Mouse (Mus musculus) MEL (cell line): ENCODE results near the gene Ccdc187.

Source experiments
- CTCF ChIP-seq, 3 experiments: IDR thresholded peaks in 2 of 3; conservative IDR thresholded peaks in 1 of 3; 2 replicates each; pipeline ENCODE4 v1.5.1; 2011 to 2012; ENCODE audit warnings: low read length in 3 of 3, low read depth in 2 of 3, mild to moderate bottlenecking in 2 of 3, improper control_type of control experiment in 1 of 3, inconsistent platforms in 1 of 3, mixed read lengths in 1 of 3, moderate library complexity in 1 of 3; ENCODE audit not compliant: control insufficient read depth in 1 of 3, insufficient read depth in 1 of 3, poor library complexity in 1 of 3, severe bottlenecking in 1 of 3
- EP300 ChIP-seq, 2 experiments: IDR thresholded peaks; 2 replicates each; pipeline ENCODE4 v1.6.1; 2011; ENCODE audit warnings: improper control_type of control experiment in 2 of 2, low read length in 2 of 2, low read depth in 1 of 2, mild to moderate bottlenecking in 1 of 2
- ETS1 ChIP-seq: IDR thresholded peaks from 2 replicates; pipeline ENCODE4 v1.6.1; 2012; ENCODE audit warnings: low read depth, mild to moderate bottlenecking, inconsistent platforms, low read length, improper control_type of control experiment, moderate library complexity
- HCFC1 ChIP-seq: IDR thresholded peaks from 2 replicates; pipeline ENCODE4 v1.6.1; 2012; ENCODE audit warnings: low read depth, mild to moderate bottlenecking, inconsistent platforms, low read length, improper control_type of control experiment, moderate library complexity
- KAT2A ChIP-seq: conservative IDR thresholded peaks from 2 replicates; pipeline ENCODE4 v1.6.1; 2012; ENCODE audit warnings: low read depth, low read length, improper control_type of control experiment, inconsistent platforms
- MAX ChIP-seq: IDR thresholded peaks from 2 replicates; pipeline ENCODE4 v1.6.1; 2011; ENCODE audit warnings: low read length, improper control_type of control experiment
- POLR2A ChIP-seq, 2 experiments: IDR thresholded peaks; 2 replicates each; pipeline ENCODE4 v1.6.1; 2011 to 2012; ENCODE audit warnings: low read length in 2 of 2, mild to moderate bottlenecking in 2 of 2, control low read depth in 1 of 2, improper control_type of control experiment in 1 of 2, low read depth in 1 of 2, moderate library complexity in 1 of 2; ENCODE audit not compliant: control insufficient read depth in 1 of 2, insufficient read depth in 1 of 2, poor library complexity in 1 of 2
- POLR2AphosphoS2 ChIP-seq: IDR thresholded peaks from 2 replicates; pipeline ENCODE4 v1.6.1; 2011; ENCODE audit warnings: low read length, improper control_type of control experiment
- RCOR1 ChIP-seq: IDR thresholded peaks from 2 replicates; pipeline ENCODE4 v1.6.1; 2012; ENCODE audit warnings: low read depth, mild to moderate bottlenecking, inconsistent platforms, low read length, improper control_type of control experiment
- SMC3 ChIP-seq: IDR thresholded peaks from 2 replicates; pipeline ENCODE4 v1.6.1; 2011; ENCODE audit warnings: low read depth, low read length, improper control_type of control experiment
- TCF12 ChIP-seq: IDR thresholded peaks from 2 replicates; pipeline ENCODE4 v1.6.1; 2014; ENCODE audit warnings: low read depth, mild to moderate bottlenecking, inconsistent platforms, low read length, improper control_type of control experiment, moderate library complexity
- ZC3H11A ChIP-seq: IDR thresholded peaks from 2 replicates; pipeline ENCODE4 v1.6.1; 2012; ENCODE audit warnings: low read depth, mild to moderate bottlenecking, inconsistent platforms, low read length, improper control_type of control experiment
- ZKSCAN1 ChIP-seq: IDR thresholded peaks from 2 replicates; pipeline ENCODE4 v1.6.1; 2012; ENCODE audit warnings: low read depth, mild to moderate bottlenecking, inconsistent platforms, low read length, improper control_type of control experiment, moderate library complexity
- ZMIZ1 ChIP-seq: IDR thresholded peaks from 2 replicates; pipeline ENCODE4 v1.6.1; 2012; ENCODE audit warnings: low read depth, mild to moderate bottlenecking, inconsistent platforms, low read length, improper control_type of control experiment, moderate library complexity

DNA sequence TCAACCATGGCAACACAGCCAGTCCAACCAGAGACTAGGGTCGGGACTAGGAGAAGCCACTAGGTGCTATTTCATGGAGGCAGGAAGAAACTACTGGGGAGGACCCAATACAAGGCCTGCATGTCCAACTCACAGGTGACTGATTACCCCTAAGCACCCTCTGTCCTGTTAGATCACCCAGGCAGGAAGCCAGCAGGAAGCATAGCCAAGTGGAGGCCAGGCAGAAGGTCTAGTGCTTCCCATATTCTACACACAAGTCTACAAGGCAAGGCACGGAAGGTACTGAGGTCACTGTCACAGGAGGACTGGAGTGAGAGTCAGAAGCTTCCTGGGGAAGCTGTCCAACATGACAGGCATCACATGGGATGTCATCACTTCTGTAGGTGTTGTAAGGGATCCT lies 59.6 kb downstream of the Ccdc187 start:
- TF ChIP-seq POLR2A (IDR thresholded peaks at IDR 0.05; ENCODE audit: control insufficient read depth in 1 of 2, insufficient read depth in 1 of 2, low read depth in 1 of 2, low read length in 2 of 2, poor library complexity in 1 of 2), result no peak
- no peak for TF ChIP-seq ZKSCAN1
- TF ChIP-seq SMC3, result no peak
- TF ChIP-seq CTCF (IDR thresholded peaks at IDR 0.05 in 2 of 3, conservative IDR thresholded peaks at IDR 0.05 in 1 of 3; ENCODE audit: control insufficient read depth in 1 of 3, insufficient read depth in 1 of 3, low read depth in 2 of 3, low read length in 3 of 3, poor library complexity in 1 of 3, severe bottlenecking in 1 of 3), result no peak
- no peak for TF ChIP-seq EP300 (IDR thresholded peaks at IDR 0.05; ENCODE audit: low read depth in 1 of 2, low read length in 2 of 2)
- no peak for TF ChIP-seq ZMIZ1
- no peak for TF ChIP-seq RCOR1
- no peak for TF ChIP-seq ETS1
- no peak for TF ChIP-seq HCFC1
- no peak for TF ChIP-seq KAT2A
- no peak for TF ChIP-seq MAX
- TF ChIP-seq TCF12, result no peak
- no peak for TF ChIP-seq ZC3H11A
- TF ChIP-seq POLR2AphosphoS2, result no peak
